Mouse (Mus musculus) lung, postnatal 0 days (tissue): ENCODE measurements at regions not wholly inside any gene's neighbourhood (a gene's known extent, or its start where the extent isn't known, plus 50 kb on each side); places are given as distances from the start of the nearest gene placed in this dataset.

Experiments
- CTCF ChIP-seq: IDR thresholded peaks from 2 replicates; pipeline ENCODE4 v1.5.1; 2016; ENCODE audit warnings: antibody characterized with exemption, mild to moderate bottlenecking
- EP300 ChIP-seq: IDR thresholded peaks from 2 replicates; pipeline ENCODE4 v1.6.1; 2016; ENCODE audit warnings: antibody characterized with exemption, mild to moderate bottlenecking, control low read depth

DNA sequence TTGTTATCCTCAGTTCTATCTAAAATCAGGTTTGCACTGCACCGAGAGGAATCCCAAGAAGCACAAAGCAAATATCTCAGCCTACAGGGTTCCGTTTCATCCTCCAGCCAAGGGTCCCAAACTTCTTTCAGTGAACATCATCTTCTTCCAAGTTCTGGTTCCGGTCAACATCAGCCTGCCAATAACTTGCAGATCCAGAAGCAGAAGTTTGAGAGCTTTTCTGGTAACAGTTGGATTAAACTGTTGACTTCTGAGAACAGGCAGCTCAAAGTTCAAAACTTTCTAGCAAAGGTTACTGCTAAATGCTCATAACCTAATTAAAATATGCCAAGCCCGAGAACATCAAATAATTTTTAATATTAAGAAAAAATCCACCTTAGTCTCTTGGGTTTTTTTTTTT is 237.0 kb upstream of the Gm37988 start:
- no peak for TF ChIP-seq EP300
- TF ChIP-seq CTCF, result no peak
